Mouse (Mus musculus): ENCODE results near the gene Itk.

Itk gene

DNA sequence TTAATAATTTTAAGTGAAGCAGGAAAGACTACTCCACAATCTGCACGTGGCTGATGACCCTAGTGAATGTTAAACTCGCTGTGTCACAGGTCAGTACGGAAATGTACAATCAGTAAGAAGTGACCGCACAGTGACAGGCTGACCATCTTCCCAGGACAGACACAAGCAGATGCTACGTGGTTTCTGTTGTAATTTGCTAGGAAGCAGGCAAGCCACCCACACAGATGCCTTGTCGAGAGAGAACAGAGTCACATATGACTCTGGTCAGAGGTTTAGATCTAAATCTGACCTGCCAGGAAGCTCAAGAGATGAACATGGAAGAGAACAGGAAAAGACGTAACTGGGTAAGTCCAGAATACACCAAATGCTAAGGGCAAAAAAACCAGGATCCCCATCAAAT, 3.6 kb upstream of the Itk start:
- DNase-seq: no peak

DNA sequence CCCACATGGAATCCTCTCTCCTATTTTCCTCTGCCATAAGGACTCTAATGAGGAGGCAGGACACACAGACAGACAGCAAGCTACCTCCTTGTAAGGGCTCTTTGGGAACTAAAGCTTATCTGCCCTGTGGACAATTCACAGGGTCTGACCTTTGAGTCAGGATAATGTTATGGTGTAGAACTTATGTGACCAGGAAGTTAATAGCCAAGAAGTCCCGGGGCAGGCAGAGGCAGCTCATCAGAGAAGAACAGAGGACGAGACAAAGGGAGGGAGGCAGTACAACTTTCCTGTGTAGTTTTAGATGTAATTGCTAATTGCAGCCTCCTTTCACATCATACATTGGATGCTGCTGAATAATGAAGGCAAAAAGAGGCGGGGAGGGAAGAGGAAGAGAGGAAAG, 1.3 kb upstream of the Itk start:
- DNase-seq: no peak

DNA sequence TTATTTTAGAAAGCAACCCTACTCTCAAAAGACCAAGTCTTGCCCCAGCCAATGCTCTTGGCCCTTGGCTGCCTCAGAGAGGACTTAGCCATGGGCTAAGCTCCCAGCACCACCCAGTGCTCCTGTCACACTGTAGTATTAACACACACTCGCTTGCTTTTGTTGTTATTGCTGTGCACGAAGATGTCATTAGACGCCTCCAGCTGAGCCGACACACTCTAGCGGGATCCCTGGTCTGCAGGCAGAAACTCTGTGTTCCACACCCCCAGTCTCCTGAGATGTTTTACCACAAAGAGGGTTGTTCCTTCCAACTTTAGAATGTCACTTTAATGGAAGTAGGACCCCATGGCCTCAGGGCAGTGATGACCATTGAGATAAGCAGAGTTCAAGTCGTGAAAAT, 877 bp downstream of the Itk start:
- no peak for DNase-seq

DNA sequence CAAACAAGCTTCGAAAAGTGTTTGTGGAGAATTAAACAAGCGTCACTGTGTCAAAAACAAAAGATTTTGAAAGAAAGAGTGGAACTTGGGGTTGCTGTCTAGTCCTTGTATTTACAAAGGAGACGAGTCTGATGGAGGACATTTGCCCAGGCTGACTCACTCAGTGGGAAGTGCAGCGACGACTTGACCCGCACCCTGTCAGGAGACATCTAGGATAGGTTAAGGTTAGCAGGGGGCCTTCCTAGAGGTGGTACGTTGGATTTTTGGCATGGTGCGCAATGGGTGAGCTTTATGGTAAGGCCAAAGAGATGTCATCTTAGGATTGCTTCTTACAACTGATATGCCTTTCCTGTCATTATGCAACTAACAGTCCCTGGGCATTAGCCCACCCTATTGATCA, 2.3 kb downstream of the Itk start:
- DNase-seq: no peak

DNA sequence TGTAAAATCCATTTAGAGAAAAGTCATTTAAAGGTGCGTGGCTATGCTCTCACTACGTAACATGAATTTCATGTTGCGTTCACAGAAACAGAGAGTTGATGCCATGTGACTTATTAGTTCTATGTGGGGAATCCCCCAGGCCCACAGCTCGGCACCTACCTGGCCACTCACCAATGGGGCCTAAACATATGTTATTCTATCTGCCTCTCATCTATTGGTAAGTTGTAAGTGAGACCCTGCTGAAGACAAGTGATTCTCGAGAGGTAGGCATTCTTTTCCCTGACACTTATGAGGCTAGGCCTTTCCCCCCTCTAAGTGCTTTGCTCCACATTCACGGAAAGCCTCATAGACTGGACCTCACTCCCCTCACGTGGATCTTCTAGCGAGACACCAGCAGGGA, 2.8 kb downstream of the Itk start:
- DNase-seq: no peak

DNA sequence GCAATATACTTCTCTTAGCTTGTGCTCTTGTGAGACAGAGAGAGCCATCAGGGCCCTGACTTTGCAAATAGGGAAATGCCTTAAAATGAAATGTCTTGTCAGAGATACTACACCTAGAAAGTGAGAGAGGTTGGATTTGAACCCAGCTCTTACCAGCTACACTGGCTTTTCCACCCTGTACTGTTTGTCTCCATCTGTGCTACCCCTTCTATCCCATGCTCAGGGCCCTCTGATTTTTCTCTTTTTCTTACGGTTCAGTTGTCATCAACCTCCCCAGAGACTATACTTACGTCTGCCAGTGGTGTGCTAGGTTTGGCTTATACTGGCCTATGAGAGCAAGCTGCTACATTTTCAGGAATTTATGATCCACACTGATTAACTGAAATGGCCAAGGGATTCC, 4.4 kb downstream of the Itk start:
- DNase-seq: no peak

DNA sequence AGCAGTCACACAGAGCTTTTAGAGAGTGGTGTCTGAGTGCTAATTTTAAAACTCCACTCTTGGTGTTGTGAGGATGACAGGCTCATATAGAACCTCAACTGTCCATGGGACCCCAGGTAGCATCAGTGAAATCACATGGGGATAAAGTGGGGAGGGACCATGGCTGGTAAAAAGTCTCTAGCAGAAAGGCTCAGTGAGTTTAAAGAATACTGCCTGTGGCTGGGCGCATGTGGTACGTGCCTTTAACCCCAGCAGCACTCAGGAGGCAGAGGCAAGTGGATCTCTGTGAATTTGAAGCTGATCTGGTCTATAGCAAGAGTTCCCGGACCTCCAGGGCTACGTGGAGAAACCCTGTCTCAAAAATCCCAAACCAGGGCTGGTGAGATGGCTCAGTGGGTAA, 6.8 kb downstream of the Itk start:
- DNase-seq: no peak

DNA sequence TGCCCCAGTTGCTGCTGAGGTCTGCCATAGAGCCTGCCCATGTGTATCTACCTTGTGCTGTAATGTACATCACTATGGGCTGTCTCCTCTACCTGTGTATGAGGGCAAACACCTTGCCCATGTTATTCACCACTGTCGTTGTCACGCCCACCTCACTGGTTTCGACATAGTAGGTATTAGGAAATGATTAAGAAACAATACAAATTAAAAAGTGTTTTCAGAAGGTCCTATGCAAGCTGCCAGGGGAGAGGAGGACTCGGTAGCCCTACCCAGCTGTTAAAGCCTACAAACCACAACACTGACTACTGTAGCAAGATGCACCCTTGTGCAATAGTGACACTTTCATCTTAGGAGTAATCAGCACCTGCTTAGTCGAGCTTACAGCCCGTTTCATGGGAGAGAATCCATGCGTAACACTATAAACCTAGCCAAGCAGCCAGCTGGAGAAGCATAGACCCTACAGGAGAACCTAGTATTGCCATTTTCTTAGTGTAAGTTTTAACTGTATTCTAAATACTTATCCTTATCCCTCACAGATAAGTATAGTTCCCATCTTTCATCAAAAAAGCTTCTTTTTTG, 9.1 kb downstream of the Itk start:
- DNase-seq: no peak

DNA sequence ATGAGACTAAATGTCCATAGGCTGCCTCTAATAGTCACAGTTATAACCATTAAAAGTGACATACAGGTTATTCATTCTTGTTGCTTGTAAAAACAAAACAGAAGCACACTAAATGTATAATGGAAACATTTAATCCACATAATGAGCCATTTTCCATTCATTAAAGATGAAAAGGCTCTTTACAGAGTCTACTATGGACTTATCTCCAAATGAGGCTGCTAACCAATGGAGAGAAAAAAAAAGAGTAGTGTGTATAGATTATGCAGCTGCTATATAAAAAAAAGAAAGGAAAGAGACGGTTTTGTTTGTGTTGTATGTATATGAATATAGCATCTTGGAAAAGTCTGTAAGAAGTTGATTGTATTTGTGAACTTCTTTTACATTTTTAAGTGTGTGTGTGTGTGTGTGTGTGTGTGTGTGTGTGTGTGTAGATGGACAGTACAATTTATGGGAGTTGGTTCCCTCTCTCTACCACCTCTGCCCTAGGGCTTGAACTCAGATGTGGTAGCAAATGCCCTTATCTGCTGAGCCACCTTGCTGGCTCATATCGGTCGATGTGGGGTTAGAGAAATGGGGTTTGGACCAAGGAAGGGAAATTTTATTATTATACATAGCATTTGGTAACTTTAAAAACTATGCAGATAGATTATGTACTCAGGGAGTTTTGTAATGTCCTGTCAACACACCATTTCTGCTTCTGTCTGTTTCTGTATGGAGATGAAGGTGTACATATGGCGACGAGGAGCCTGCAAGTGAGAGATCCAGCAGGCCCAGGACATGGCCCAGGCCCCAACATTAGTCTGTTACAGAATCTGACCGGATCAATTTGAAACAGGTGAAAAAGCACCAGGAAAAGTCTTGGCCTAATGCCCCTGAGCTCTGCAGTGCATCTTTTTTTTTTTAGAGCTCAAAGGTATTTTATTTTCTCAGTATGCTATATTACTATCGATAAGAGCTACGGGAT, 11.2 kb downstream of the Itk start:
- peak; percentile 63 for DNase-seq

DNA sequence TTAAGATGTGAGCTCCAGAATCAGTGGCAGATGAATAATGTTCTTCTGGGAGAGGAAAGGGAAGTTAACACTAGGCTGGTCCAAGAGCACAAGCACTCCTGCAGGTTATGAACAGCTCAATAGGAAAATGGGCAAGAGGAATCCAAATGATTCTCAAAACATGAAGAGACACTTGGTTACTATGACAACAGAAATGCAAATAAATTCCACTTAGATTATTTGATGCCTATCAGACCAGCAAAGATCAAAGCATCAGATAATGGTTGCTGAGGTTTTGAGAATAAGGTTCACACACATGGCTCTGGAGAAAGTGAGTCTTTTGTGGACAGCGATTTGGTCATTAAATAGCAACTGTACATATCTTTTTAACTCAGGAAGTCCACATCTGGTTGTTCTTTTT, 12.0 kb downstream of the Itk start:
- DNase-seq: no peak

DNA sequence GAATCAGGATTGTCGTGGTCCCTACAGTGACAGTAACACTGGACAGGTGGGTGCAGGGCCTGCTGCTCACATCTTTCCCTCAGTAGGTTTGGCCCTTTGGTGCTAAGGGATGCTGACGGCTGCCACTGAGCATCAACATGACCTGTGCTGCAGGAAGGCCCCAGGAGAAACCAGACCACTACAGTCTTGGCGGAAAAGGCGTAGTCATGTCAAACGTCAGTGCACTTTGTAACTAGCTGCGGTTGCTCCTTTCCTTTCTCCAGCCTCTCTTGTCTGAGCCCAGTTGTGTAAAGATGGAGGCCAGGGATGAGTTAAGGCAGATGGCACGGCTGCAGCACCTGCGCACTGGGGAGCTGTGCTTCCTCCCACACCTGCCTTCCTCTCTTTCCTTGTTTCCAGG, 14.3 kb downstream of the Itk start:
- DNase-seq: no peak

DNA sequence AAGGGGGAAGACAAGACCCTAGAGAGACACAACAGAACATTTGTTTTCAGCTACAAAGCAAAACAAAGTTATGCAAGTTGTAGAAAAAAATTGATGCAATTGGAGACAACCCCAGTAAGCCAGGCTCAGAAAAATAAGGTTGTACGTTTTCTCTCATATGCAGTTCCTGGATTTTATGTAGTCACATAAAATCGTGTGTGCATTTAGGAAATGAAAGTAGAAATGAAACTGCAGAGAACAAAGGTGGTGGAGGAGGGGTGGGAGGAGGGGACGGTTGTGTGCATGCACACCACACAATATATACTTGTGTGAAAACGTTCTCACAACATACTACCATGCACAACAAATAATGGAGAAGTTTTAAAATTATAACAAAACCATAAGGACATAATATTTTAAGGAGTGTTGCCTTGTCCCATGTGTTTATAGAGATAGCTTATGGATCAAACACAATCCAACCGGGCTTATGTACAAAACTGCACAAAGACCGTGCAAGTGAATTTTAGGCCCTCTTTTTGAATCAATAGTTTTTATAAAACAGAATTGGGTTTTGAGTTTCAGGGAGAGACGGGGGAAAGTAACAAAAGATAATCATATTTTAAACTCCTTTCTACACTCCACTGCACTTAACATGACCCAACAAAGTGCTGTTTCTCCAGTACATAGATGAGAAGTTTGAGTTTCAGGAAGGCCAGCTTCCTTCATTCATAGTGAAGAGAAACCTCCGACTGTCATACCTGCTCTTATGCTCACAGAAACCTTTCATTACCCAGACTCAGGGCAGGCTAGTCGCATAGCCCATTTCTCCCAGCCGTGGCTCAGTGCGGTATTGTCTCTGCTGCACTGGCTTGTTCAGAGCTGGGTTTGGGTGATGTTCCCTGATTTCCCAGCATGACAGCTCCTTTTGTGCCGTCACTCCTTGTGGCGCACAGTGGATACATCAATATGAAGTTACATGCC, 16.0 kb downstream of the Itk start:
- no peak for DNase-seq

DNA sequence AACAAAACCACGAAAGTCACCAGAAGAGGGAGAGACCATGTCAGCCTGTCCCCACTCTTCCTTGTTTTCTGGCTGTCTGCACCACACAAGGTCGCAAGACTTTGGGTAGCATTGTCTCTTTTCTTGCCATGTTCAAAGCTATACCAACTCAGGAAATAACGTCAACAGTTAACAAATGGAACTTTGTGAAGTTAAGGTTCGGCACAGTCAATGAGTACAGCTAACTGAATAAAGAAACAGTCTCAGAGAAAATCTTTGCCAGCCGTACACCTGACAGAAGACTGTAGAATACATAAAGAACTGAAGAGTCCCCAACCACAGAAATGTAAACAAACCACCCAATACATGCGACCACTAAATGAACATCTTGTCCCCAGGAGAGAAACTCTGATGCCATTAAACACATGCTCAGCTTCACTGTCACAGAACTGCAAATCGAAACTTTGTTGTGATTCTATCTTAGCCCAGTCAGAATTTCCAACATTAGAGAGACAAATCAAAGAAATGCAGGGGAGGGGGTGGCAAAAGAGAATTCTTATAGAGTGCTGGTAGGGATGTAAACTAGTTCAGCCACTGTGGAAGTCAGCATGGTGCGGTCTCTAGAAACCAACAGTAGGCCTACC, 16.9 kb downstream of the Itk start:
- DNase-seq: no peak

DNA sequence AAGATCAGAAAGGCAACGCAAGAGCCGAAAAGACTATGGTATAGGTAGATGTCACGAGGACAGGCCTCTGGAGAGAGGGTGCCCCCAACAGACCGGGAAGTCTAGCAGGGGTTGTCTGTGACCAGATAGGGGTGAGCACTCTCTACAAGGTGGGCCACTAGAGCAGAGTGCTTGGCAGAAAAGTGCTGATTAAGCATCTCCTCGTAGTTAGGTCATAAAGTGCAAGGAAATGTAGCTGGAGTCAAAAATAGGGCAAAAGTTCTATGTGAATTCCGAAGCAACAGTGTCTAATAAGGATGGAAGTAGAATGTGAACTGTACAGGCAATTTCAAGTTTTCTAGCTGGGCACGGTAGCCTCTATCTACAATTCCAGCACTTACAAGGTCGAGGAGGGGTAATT, 18.1 kb downstream of the Itk start:
- DNase-seq: no peak

DNA sequence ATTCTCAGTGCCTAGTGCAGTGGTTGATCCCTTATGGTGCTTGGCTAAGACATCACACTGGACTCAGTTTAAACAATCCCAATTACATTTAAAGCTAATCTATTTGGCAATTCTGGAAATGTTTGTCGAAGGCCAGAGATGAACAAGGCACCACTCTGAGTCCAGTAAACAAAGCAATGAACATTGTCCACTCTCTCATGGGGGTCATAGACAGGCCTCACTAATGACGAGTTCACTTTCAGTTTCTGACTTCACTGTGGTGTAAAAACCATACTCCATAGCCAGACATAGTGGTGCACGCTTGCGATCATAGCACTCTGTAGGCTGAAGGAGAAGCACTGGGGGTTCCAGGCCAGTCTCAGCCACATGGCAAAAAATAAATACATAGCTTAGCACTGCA, 18.9 kb downstream of the Itk start:
- no peak for DNase-seq

DNA sequence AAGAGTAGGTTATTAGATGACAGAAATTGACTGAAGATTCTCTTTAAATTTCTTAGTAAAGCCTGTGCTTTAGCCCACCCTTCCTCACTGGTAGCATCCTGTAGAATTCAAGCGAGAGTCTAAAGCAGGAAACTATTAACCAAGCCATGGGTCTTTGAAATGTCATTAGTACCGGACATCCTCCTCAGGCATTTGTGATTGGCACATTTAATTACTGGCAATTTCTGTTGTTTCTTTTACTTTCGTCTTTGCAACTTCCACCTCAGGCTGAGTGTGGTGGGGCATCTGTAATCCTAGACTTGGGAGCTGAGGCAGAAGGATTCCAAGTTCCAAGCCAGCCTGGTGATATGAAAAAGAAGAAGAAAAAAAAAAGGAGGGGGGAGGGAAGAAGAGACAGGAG, 23.0 kb downstream of the Itk start:
- no peak for DNase-seq

DNA sequence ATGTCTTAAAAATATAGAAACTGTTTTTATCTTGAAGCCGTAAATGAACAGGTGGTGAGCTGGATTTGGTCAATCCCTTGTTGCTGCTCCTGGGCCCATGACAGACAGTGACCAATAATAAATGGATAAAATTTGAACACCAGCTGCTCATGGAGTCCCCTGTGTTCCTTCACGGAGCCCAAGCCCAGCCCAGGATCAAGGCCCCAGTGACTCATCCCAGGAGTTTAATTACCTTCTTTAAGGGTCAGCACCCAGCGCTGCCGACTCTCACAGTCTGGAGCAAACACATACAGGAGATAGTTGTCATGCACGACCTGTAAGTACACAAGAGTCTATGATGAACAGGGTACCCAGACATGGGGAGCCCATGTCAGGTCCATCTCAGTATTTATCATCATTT, 23.6 kb downstream of the Itk start:
- no peak for DNase-seq

DNA sequence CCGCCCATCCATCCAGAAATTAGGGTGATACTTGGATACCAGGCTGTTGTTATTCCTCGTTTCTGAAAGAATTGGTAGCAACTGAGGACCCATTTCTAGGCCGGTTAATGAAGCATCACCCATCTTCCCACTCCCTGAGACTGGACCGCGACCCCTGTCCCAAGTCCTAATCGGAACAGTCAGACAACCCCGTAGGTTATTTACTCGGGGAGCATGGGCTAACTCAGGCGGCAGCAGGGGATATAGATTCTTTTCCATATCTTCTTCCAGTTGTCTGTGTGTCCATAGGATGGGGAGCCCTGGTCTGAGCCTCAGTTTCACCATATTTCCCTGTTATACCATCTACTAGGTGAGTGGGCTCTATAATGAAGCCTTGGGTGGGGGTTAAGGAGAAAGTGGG, 25.5 kb downstream of the Itk start:
- no peak for DNase-seq

DNA sequence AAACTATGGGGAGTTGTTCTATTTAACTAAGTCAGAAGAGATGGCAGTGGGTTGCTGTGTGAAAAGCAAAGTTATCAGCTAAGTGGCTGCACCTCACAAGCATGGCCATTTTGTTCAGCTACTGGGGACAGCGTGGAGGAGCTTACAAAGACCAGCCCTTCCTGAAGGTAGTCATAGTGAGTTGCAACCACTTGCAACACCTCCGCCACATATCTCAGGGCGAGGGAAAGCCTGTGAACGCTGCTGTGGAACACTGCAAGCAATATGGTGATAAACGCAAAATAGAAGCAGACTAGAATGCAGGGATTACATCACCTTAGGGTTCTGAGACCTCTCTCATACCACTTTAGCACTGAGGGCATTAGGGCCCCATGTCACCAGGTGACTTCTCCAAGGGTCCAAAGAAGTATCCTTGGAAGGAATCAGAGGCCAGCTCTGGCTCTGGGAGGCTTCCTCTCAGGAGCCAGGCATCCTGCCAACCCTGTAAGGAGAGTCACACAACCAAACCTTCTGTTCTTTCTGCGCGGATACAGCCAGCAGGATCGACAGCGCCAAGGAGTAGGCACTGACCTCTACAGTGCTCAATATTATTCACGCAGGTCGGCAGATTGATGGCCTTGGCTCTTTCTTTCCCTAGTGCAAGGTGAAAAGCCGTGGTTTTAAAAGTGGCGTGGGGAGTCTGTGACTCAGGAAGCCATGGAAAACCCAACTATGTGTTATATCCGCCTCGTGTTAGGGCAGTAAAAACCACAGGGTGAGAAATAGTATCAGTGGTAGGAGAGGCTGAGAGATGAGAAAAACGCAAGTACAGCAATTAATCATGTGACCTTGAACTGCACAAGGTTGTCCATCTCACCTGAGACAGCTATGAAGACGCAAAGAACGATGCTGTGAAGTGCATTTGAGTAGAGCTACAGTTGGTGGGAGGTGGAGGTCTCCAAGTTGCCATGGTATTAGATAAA, 27.0 kb downstream of the Itk start:
- DNase-seq: no peak

DNA sequence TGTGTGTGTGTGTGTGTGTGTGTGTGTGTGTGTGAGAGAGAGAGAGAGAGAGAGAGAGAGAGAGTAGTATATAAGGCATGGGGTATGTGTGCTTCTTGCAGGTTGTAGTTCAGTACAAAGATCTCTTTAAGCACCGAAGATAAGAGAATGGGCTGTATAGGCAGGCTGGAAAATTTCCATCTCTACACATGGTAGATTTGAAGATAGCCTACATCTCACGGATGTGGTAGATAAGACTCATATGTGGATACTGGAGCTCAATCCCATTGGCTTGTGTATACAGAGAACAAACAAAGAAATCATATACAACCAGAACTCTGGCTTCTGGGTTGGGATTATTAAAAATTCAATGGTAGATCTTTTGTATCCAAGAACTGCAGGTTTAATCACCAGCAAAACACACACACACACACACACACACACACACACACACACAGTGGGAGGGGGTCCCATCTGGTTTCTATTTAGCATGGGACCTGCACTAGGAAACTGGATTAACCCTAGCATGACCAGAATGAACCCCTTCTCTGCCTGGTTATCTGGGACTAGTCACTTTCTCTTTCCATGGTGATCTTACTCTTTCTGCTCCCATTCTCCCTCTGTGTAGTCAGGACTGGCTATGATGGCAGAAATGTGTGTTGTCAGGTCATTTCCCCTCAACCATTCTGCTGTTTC, 28.2 kb downstream of the Itk start:
- no peak for DNase-seq

DNA sequence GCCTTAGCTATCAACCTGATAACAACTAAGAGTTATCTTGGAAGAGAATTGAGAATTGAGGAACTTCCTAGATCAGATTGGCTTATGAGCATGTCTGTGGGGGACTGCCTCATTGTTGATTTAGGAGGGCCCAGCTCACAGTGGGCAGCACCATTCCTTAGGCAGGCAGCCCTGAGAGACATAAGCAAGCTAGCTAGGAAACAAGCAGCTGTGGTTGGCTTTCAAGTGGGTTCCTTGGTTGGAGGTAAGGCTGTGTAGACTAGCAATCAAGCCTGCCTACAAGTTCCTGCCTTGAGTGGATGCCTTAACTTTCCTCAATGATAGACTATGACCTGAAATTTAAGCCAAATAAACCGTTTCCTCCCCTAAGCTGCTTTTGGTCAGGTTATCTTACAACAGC, 30.9 kb downstream of the Itk start:
- no peak for DNase-seq

Measured in liver (tissue).